ENCODE assay signal across 10 mouse cellular contexts in genomic region chr7:73394013-73394409, GRCm38 (mm10). TPM values are rescaled to one million over a fixed set of nuclear protein-coding genes. Genes with fewer than 3 reads are reported as not detected.
DNase-seq lines count a peak whose midpoint lies in the region; ATAC-seq and TF ChIP-seq lines count a peak whose summit lies in the region.
"Had no signal": no experiment of that assay in that cellular context is flagged by ENCODE, and none has a peak within 500 bp of the region (broad histone marks: within the 10 kb centered on the region; RNA-seq: fewer than 3 reads in every experiment).

No protein-coding gene starts in this region.

- peak overlapping the region; percentile 96 for H3K4me2 ChIP-seq in hindbrain, embryonic 15.5 days
- peak overlapping the region; percentile 92 for H3K4me2 ChIP-seq in midbrain, embryonic 16.5 days (ENCODE audit: low read length)
- H3K4me2 ChIP-seq: liver, embryonic 15.5 days had no signal

- no peak overlapping the region for H3K27ac ChIP-seq in embryonic fibroblast, embryonic 13.5 days (ENCODE audit: insufficient read depth, low read length)
- H3K27ac ChIP-seq in hindbrain, embryonic 15.5 days (replicated peaks) = peak overlapping the region; percentile 86
- peak overlapping the region; percentile 85; the same call in 1 of the 2 replicates for H3K27ac ChIP-seq in midbrain, embryonic 16.5 days (ENCODE audit: low read length)
- H3K27ac ChIP-seq: liver, embryonic 15.5 days had no signal

- no peaks in the 10 kb centered on the region for H3K9me3 ChIP-seq in hindbrain, embryonic 15.5 days
- H3K9me3 ChIP-seq in midbrain, embryonic 16.5 days (replicated peaks; ENCODE audit: control insufficient read depth, low read length, poor library complexity, severe bottlenecking) = no peaks in the 10 kb centered on the region
- H3K9me3 ChIP-seq: liver, embryonic 15.5 days had no signal

- peak; percentile 36 for DNase-seq in kidney, postnatal 14 days
- DNase-seq in kidney, adult 9 months = no peak
- no peak for DNase-seq in right cerebral cortex, postnatal 25 days
- no peak for DNase-seq in right cerebral cortex, postnatal 14 days
- no peak for DNase-seq in yolk sac, embryonic 10.5 days (ENCODE audit: low spot score)

- H3K4me3 ChIP-seq in embryonic fibroblast, embryonic 13.5 days (ENCODE audit: insufficient read depth, low read length) = peak overlapping the region; percentile 35; the same call in 1 of the 2 replicates
- peak overlapping the region; percentile 61 for H3K4me3 ChIP-seq in hindbrain, embryonic 15.5 days
- peak overlapping the region; percentile 61 for H3K4me3 ChIP-seq in midbrain, embryonic 16.5 days (ENCODE audit: low read depth, low read length)
- H3K4me3 ChIP-seq: erythroblast, embryonic 14.5 days; liver, embryonic 15.5 days had no signal

- no peaks in the 10 kb centered on the region for H3K36me3 ChIP-seq in hindbrain, embryonic 15.5 days
- no peaks in the 10 kb centered on the region for H3K36me3 ChIP-seq in midbrain, embryonic 16.5 days (ENCODE audit: control insufficient read depth, insufficient read depth, low read length)
- H3K36me3 ChIP-seq: liver, embryonic 15.5 days had no signal

- WGBS in hindbrain, embryonic 15.5 days = 24% methylated on average over 4 of the region's 4 CpGs
- WGBS in midbrain, embryonic 16.5 days = 28% methylated on average over 4 of the region's 4 CpGs

- ATAC-seq in hindbrain, embryonic 15.5 days (ENCODE audit: low FRiP score, low read depth) = no peak
- no peak for ATAC-seq in midbrain, embryonic 16.5 days

- H3K27me3 ChIP-seq in hindbrain, embryonic 15.5 days = no peaks in the 10 kb centered on the region
- no peaks in the 10 kb centered on the region for H3K27me3 ChIP-seq in midbrain, embryonic 16.5 days (ENCODE audit: control insufficient read depth, insufficient read depth, low read depth, low read length)

- no peak for TF ChIP-seq POLR2A in embryonic fibroblast, embryonic 13.5 days (IDR thresholded peaks at IDR 0.05; ENCODE audit: low read depth, low read length)

- TF ChIP-seq CTCF in embryonic fibroblast, embryonic 13.5 days (IDR thresholded peaks at IDR 0.05; ENCODE audit: borderline replicate concordance, insufficient read depth, low read length) = no peak

- peaks cover 15% of the 10 kb centered on the region for H3K4me1 ChIP-seq in embryonic fibroblast, embryonic 13.5 days (ENCODE audit: control insufficient read depth, insufficient read depth, low read length)
- peaks cover 79% of the 10 kb centered on the region for H3K4me1 ChIP-seq in hindbrain, embryonic 15.5 days (replicated peaks)
- H3K4me1 ChIP-seq in midbrain, embryonic 16.5 days (ENCODE audit: control insufficient read depth, insufficient read depth, low read length) = peaks cover 49% of the 10 kb centered on the region

- peak overlapping the region; percentile 65 for H3K9ac ChIP-seq in hindbrain, embryonic 15.5 days
- peak overlapping the region; percentile 40; the same call in 1 of the 2 replicates for H3K9ac ChIP-seq in midbrain, embryonic 16.5 days (ENCODE audit: low read depth, low read length)
- H3K9ac ChIP-seq: liver, embryonic 15.5 days had no signal

RNA-seq across cellular contexts. Expression of gene Rgma, which starts 18.7 kb away (rescaled TPM):
- 12.6 and 19.3 TPM in 2 replicates for polyA plus RNA-seq in embryonic fibroblast, embryonic 13.5 days (2011; ENCODE audit: insufficient read length, low read depth, missing spikeins)
- 39.5 and 45.1 TPM in 2 replicates for polyA plus RNA-seq in hindbrain, embryonic 15.5 days (2015; fragmentation: Nextera tagmentation; extraction: Ambion mirVana)
- polyA plus RNA-seq in midbrain, embryonic 16.5 days (2015; fragmentation: Nextera tagmentation; extraction: Ambion mirVana) = 38.4 and 38.6 TPM in 2 replicates
- polyA plus RNA-seq: erythroblast, embryonic 14.5 days had no signal
